Mouse (Mus musculus): Measurements from ENCODE around the gene Apba3.
"Not testable (repeated sequence)": the region's sequence is repeated elsewhere in the genome, so short reads cannot be mapped to it uniquely, and the experiment has no call there.

Apba3 gene

GRCm38 (mm10) chr10:81266211-81267105 lies at the start of gene Apba3, which contains the start of gene Mrpl54:
Gene Apba3, plus strand, starts transcription at chr10:81266960.
Gene Mrpl54, minus strand, starts transcription at chr10:81266934.
- DNase-seq, result peak; percentile 96

GRCm38 (mm10) chr10:81217267-81217666 lies 49.5 kb upstream of the Apba3 start:
- not testable (repeated sequence) for DNase-seq

- no peak for DNase-seq
Measured at GRCm38 (mm10) chr10:81217964-81218363, 48.8 kb upstream of the Apba3 start.

- DNase-seq, result no peak
Measured at GRCm38 (mm10) chr10:81221402-81222015, 45.3 kb upstream of the Apba3 start.

- DNase-seq, result not testable (repeated sequence)
Measured at GRCm38 (mm10) chr10:81223731-81224130, 43.0 kb upstream of the Apba3 start.

- no peak for DNase-seq
Measured at GRCm38 (mm10) chr10:81229735-81230437, 36.9 kb upstream of the Apba3 start.

GRCm38 (mm10) chr10:81230438-81231332 lies 36.1 kb upstream of the Apba3 start, which contains the start of gene Atcay:
Gene Atcay, minus strand, starts transcription at chr10:81230833.
- peak; percentile 85 for DNase-seq

GRCm38 (mm10) chr10:81231436-81231835 lies 35.3 kb upstream of the Apba3 start:
- DNase-seq, result no peak

GRCm38 (mm10) chr10:81232580-81233225 lies 34.1 kb upstream of the Apba3 start, which contains the start of gene Zfr2:
Gene Zfr2, plus strand, starts transcription at chr10:81233155.
- peak; percentile 95 for DNase-seq

- DNase-seq, result no peak
Measured at GRCm38 (mm10) chr10:81233226-81233585, 33.6 kb upstream of the Apba3 start.

GRCm38 (mm10) chr10:81234206-81234605 lies 32.6 kb upstream of the Apba3 start:
- DNase-seq, result no peak

GRCm38 (mm10) chr10:81236471-81237268 lies 30.1 kb upstream of the Apba3 start:
- no peak for DNase-seq

- no peak for DNase-seq
Measured at GRCm38 (mm10) chr10:81238618-81239017, 28.1 kb upstream of the Apba3 start.

- DNase-seq, result peak; percentile 59
Measured at GRCm38 (mm10) chr10:81240876-81241275, 25.9 kb upstream of the Apba3 start.

- DNase-seq, result no peak
Measured at GRCm38 (mm10) chr10:81242021-81242420, 24.7 kb upstream of the Apba3 start.

GRCm38 (mm10) chr10:81244146-81244545 lies 22.6 kb upstream of the Apba3 start:
- DNase-seq, result no peak

- DNase-seq, result peak; percentile 78
Measured at GRCm38 (mm10) chr10:81244595-81244994, 22.2 kb upstream of the Apba3 start.

- no peak for DNase-seq
Measured at GRCm38 (mm10) chr10:81245166-81245565, 21.6 kb upstream of the Apba3 start.

- DNase-seq, result no peak
Measured at GRCm38 (mm10) chr10:81247804-81248203, 19.0 kb upstream of the Apba3 start.

- no peak for DNase-seq
Measured at GRCm38 (mm10) chr10:81249442-81249841, 17.3 kb upstream of the Apba3 start.
